Comparison of ENCODE assay signal across 8 mouse cellular contexts in genomic region chr7:102222336-102222735, GRCm38 (mm10). TPM values are rescaled to one million over a fixed set of nuclear protein-coding genes. Genes with fewer than 3 reads are reported as not detected.
DNase-seq lines count a peak whose midpoint lies in the region; ATAC-seq and TF ChIP-seq lines count a peak whose summit lies in the region.

No protein-coding gene starts in this region.

- peak overlapping the region; percentile 71 for H3K4me3 ChIP-seq in embryonic facial prominence, embryonic 13.5 days
- H3K4me3 ChIP-seq in hindbrain, embryonic 10.5 days, result peak overlapping the region; percentile 74
- H3K4me3 ChIP-seq in limb, embryonic 15.5 days, result peak overlapping the region; percentile 78
- peak overlapping the region; percentile 63 for H3K4me3 ChIP-seq in midbrain, embryonic 15.5 days

- TF ChIP-seq CTCF in Patski (IDR thresholded peaks at IDR 0.05), result peak; percentile 61

- H3K9me3 ChIP-seq in embryonic facial prominence, embryonic 13.5 days, result no peaks in the 10 kb centered on the region
- H3K9me3 ChIP-seq in hindbrain, embryonic 10.5 days, result no peaks in the 10 kb centered on the region
- no peaks in the 10 kb centered on the region for H3K9me3 ChIP-seq in limb, embryonic 15.5 days
- no peaks in the 10 kb centered on the region for H3K9me3 ChIP-seq in midbrain, embryonic 15.5 days

- in situ Hi-C loops in Patski (cut with MboI; ENCODE audit: low pct_unique_long_range_greater_than_20kb), result no loop called here

- CTCF ChIA-PET in Patski (lab: Charles Lee), result interaction anchor here (1.5 to 4.0 kb wide), 3 partner anchors 11 to 53 kb away, joined by 4 to 19 read pairs (median 4); partner anchors contain the start of genes Nup98 and Pgap2

- POLR2A ChIA-PET in Patski (lab: Charles Lee), result interaction anchor here (0.7 kb wide), 1 partner anchor 15 kb away, joined by 3 read pairs; no protein-coding TSS in a partner anchor

- H3K27ac ChIP-seq in embryonic facial prominence, embryonic 13.5 days, result peak overlapping the region; percentile 86
- H3K27ac ChIP-seq in hindbrain, embryonic 10.5 days, result peak overlapping the region; percentile 87
- peak overlapping the region; percentile 91 for H3K27ac ChIP-seq in limb, embryonic 15.5 days
- H3K27ac ChIP-seq in midbrain, embryonic 15.5 days, result no peak overlapping the region

- H3K27me3 ChIP-seq in Patski, result no peaks in the 10 kb centered on the region
- H3K27me3 ChIP-seq in embryonic facial prominence, embryonic 13.5 days, result no peaks in the 10 kb centered on the region
- H3K27me3 ChIP-seq in hindbrain, embryonic 10.5 days (ENCODE audit: insufficient read depth, poor library complexity, severe bottlenecking), result no peaks in the 10 kb centered on the region
- no peaks in the 10 kb centered on the region for H3K27me3 ChIP-seq in limb, embryonic 15.5 days
- no peaks in the 10 kb centered on the region for H3K27me3 ChIP-seq in midbrain, embryonic 15.5 days (replicated peaks)

- peaks cover 18% of the 10 kb centered on the region for H3K36me3 ChIP-seq in embryonic facial prominence, embryonic 13.5 days
- peaks cover 13% of the 10 kb centered on the region for H3K36me3 ChIP-seq in hindbrain, embryonic 10.5 days
- H3K36me3 ChIP-seq in limb, embryonic 15.5 days, result peaks cover 7% of the 10 kb centered on the region; the same call in 1 of the 2 replicates
- H3K36me3 ChIP-seq in midbrain, embryonic 15.5 days (replicated peaks), result no peaks in the 10 kb centered on the region

- H3K9ac ChIP-seq in embryonic facial prominence, embryonic 13.5 days, result peak overlapping the region; percentile 84
- peak overlapping the region; percentile 72; the same call in 1 of the 2 replicates for H3K9ac ChIP-seq in limb, embryonic 15.5 days
- H3K9ac ChIP-seq in midbrain, embryonic 15.5 days, result peak overlapping the region; percentile 69

- no peak for DNase-seq in cerebellum, adult 9-10 months
- DNase-seq in Patski (ENCODE audit: low read depth, low spot score), result no peak
- DNase-seq in hindbrain, embryonic 10.5 days (ENCODE audit: low spot score), result peak; percentile 70
- DNase-seq in frontal cortex, postnatal 36 days (ENCODE audit: low spot score in 2 of 2), result no peak

- peaks cover 6% of the 10 kb centered on the region; the same call in 1 of the 2 replicates for H3K4me1 ChIP-seq in embryonic facial prominence, embryonic 13.5 days
- peaks cover 14% of the 10 kb centered on the region for H3K4me1 ChIP-seq in hindbrain, embryonic 10.5 days (replicated peaks)
- H3K4me1 ChIP-seq in limb, embryonic 15.5 days, result no peaks in the 10 kb centered on the region
- 0 out of 2 replicates have a peak, but pooled peaks cover 5% of the 10 kb centered on the region for H3K4me1 ChIP-seq in midbrain, embryonic 15.5 days

- WGBS in embryonic facial prominence, embryonic 13.5 days, result under 1% methylated on average over 8 of the region's 13 CpGs
- 1% methylated on average over 11 of the region's 13 CpGs for WGBS in hindbrain, embryonic 10.5 days
- WGBS in limb, embryonic 15.5 days, result under 1% methylated on average over 9 of the region's 13 CpGs
- 2% methylated on average over 7 of the region's 13 CpGs for WGBS in midbrain, embryonic 15.5 days

- ATAC-seq in cerebellum, adult (ENCODE audit: insufficient number of reproducible peaks, low FRiP score, low TSS enrichment), result peak; percentile 48; the same call in 1 of the 2 replicates
- ATAC-seq in Patski, result peak; percentile 54
- peak; percentile 49; the same call in 1 of the 2 replicates for ATAC-seq in embryonic facial prominence, embryonic 13.5 days (ENCODE audit: insufficient number of reproducible peaks, insufficient read depth, low FRiP score, low TSS enrichment, low read depth)
- ATAC-seq in limb, embryonic 15.5 days (ENCODE audit: insufficient number of reproducible peaks, low FRiP score, low TSS enrichment, low read depth), result no peak
- ATAC-seq in midbrain, embryonic 15.5 days (replicated peaks), result peak; percentile 80

- H3K4me2 ChIP-seq in embryonic facial prominence, embryonic 13.5 days, result peak overlapping the region; percentile 72
- peak overlapping the region; percentile 77 for H3K4me2 ChIP-seq in limb, embryonic 15.5 days
- H3K4me2 ChIP-seq in midbrain, embryonic 15.5 days, result peak overlapping the region; percentile 76

RNA-seq across cellular contexts. Expression of gene Pgap2, which starts 12.3 kb away (rescaled TPM):
- polyA plus RNA-seq in Patski (2021), result 33.7 TPM
- polyA plus RNA-seq in embryonic facial prominence, embryonic 13.5 days (2015; fragmentation: Nextera tagmentation; extraction: Ambion mirVana), result 93.5 and 98.9 TPM in 2 replicates
- 44.2 and 51.6 TPM in 2 replicates for polyA plus RNA-seq in hindbrain, embryonic 10.5 days (2016; fragmentation: Nextera tagmentation; extraction: Ambion mirVana)
- polyA plus RNA-seq in limb, embryonic 15.5 days (2015; fragmentation: Nextera tagmentation; extraction: Ambion mirVana), result 92.5 and 97.2 TPM in 2 replicates
- 59.2 and 59.5 TPM in 2 replicates for polyA plus RNA-seq in midbrain, embryonic 15.5 days (2015; fragmentation: Nextera tagmentation; extraction: Ambion mirVana)

RNA-seq across cellular contexts. Expression of gene Nup98, which starts 12.4 kb away (rescaled TPM):
- 40.0 TPM for polyA plus RNA-seq in Patski (2021)
- polyA plus RNA-seq in embryonic facial prominence, embryonic 13.5 days (2015; fragmentation: Nextera tagmentation; extraction: Ambion mirVana), result 37.1 and 38.7 TPM in 2 replicates
- 36.9 and 42.6 TPM in 2 replicates for polyA plus RNA-seq in hindbrain, embryonic 10.5 days (2016; fragmentation: Nextera tagmentation; extraction: Ambion mirVana)
- polyA plus RNA-seq in limb, embryonic 15.5 days (2015; fragmentation: Nextera tagmentation; extraction: Ambion mirVana), result 29.2 and 30.8 TPM in 2 replicates
- polyA plus RNA-seq in midbrain, embryonic 15.5 days (2015; fragmentation: Nextera tagmentation; extraction: Ambion mirVana), result 19.6 and 21.5 TPM in 2 replicates

RNA-seq across cellular contexts. Expression of gene Rhog, which starts 33.5 kb away (rescaled TPM):
- polyA plus RNA-seq in Patski (2021), result 43.2 TPM
- 59.5 and 60.7 TPM in 2 replicates for polyA plus RNA-seq in embryonic facial prominence, embryonic 13.5 days (2015; fragmentation: Nextera tagmentation; extraction: Ambion mirVana)
- polyA plus RNA-seq in hindbrain, embryonic 10.5 days (2016; fragmentation: Nextera tagmentation; extraction: Ambion mirVana), result 34.3 and 41.3 TPM in 2 replicates
- 65.2 and 76.2 TPM in 2 replicates for polyA plus RNA-seq in limb, embryonic 15.5 days (2015; fragmentation: Nextera tagmentation; extraction: Ambion mirVana)
- polyA plus RNA-seq in midbrain, embryonic 15.5 days (2015; fragmentation: Nextera tagmentation; extraction: Ambion mirVana), result 15.1 and 16.1 TPM in 2 replicates

RNA-seq across cellular contexts. Expression of gene Stim1, which starts 45.3 kb away (rescaled TPM):
- 47.2 TPM for polyA plus RNA-seq in Patski (2021)
- 27.7 and 30.1 TPM in 2 replicates for polyA plus RNA-seq in embryonic facial prominence, embryonic 13.5 days (2015; fragmentation: Nextera tagmentation; extraction: Ambion mirVana)
- polyA plus RNA-seq in hindbrain, embryonic 10.5 days (2016; fragmentation: Nextera tagmentation; extraction: Ambion mirVana), result 8.9 and 13.5 TPM in 2 replicates
- polyA plus RNA-seq in limb, embryonic 15.5 days (2015; fragmentation: Nextera tagmentation; extraction: Ambion mirVana), result 33.5 and 38.5 TPM in 2 replicates
- polyA plus RNA-seq in midbrain, embryonic 15.5 days (2015; fragmentation: Nextera tagmentation; extraction: Ambion mirVana), result 12.6 and 13.1 TPM in 2 replicates
